Mouse (Mus musculus) natural killer cell, adult 2 months (primary cell): ENCODE measurements around the gene Mgea5.

Experiments
- DNase-seq, 2 experiments: peaks; one replicate each; pipeline ENCODE4 v3.0.0; 2022; ENCODE audit warnings: low spot score in 2 of 2

Gene Mgea5

GRCm38 (mm10) chr19:45748691-45749242, 34.9 kb downstream of the Mgea5 start:
- DNase-seq = peak in 1 of 2 experiments; percentile 34

GRCm38 (mm10) chr19:45748206-45748605, 35.4 kb downstream of the Mgea5 start:
- no peak for DNase-seq

- DNase-seq = peak; percentile 76 to 83
Measured at GRCm38 (mm10) chr19:45747028-45747867, 36.4 kb downstream of the Mgea5 start.

- DNase-seq = peak; percentile 65 to 77
Measured at GRCm38 (mm10) chr19:45746153-45747020, 37.2 kb downstream of the Mgea5 start.

GRCm38 (mm10) chr19:45745344-45746152, 38.1 kb downstream of the Mgea5 start:
- DNase-seq = no peak

- no peak for DNase-seq
Measured at GRCm38 (mm10) chr19:45743619-45744018, 40.0 kb downstream of the Mgea5 start.

GRCm38 (mm10) chr19:45742984-45743575, 40.6 kb downstream of the Mgea5 start:
- no peak for DNase-seq

GRCm38 (mm10) chr19:45742218-45742983, 41.2 kb downstream of the Mgea5 start, which contains the start of gene Fgf8:
Gene Fgf8, minus strand, starts transcription at chr19:45742915.
- DNase-seq = no peak

GRCm38 (mm10) chr19:45741431-45742217, 42.0 kb downstream of the Mgea5 start:
- DNase-seq = no peak

GRCm38 (mm10) chr19:45740817-45741216, 42.8 kb downstream of the Mgea5 start:
- no peak for DNase-seq

- no peak for DNase-seq
Measured at GRCm38 (mm10) chr19:45740233-45740632, 43.4 kb downstream of the Mgea5 start.

- DNase-seq = no peak
Measured at GRCm38 (mm10) chr19:45738521-45738920, 45.1 kb downstream of the Mgea5 start.

- no peak for DNase-seq
Measured at GRCm38 (mm10) chr19:45737846-45738484, 45.7 kb downstream of the Mgea5 start.

GRCm38 (mm10) chr19:45737208-45737845, 46.3 kb downstream of the Mgea5 start:
- DNase-seq = no peak

GRCm38 (mm10) chr19:45736855-45737207, 46.8 kb downstream of the Mgea5 start:
- DNase-seq = no peak

- DNase-seq = no peak
Measured at GRCm38 (mm10) chr19:45736241-45736640, 47.4 kb downstream of the Mgea5 start.

- DNase-seq = no peak
Measured at GRCm38 (mm10) chr19:45734762-45735161, 48.9 kb downstream of the Mgea5 start.

- DNase-seq = no peak
Measured at GRCm38 (mm10) chr19:45734191-45734590, 49.4 kb downstream of the Mgea5 start.
